Mouse (Mus musculus) MEL (cell line): ENCODE data around the gene Spata21. TPM values are rescaled to one million over a fixed set of nuclear protein-coding genes. Genes with fewer than 3 reads are reported as not detected.

Experiments
- DNase-seq: peaks from one replicate; pipeline ENCODE4 v3.0.0; 2011; ENCODE audit warnings: low read depth, low spot score
- H3K27ac ChIP-seq: 2 replicates; pipeline ENCODE4 v1.5.1; 2012; ENCODE audit warnings: low read depth, mild to moderate bottlenecking, control low read depth, low read length, moderate library complexity; ENCODE audit not compliant: control insufficient read depth
- H3K27me3 ChIP-seq, 2 experiments: fragments of 150-350 bp in 1 of 2; sonication (generic) in 1 of 2; 2 replicates each; pipeline ENCODE4 v1.6.1; 2012; ENCODE audit warnings: low read length in 2 of 2, mild to moderate bottlenecking in 2 of 2, improper control_type of control experiment in 1 of 2, moderate library complexity in 1 of 2; ENCODE audit not compliant: insufficient read depth in 2 of 2, control insufficient read depth in 1 of 2
- H3K36me3 ChIP-seq, 2 experiments: 2 replicates each; pipeline ENCODE4 v1.6.1; 2012 to 2014; ENCODE audit warnings: low read length in 2 of 2, improper control_type of control experiment in 1 of 2, inconsistent platforms in 1 of 2, mild to moderate bottlenecking in 1 of 2; ENCODE audit not compliant: insufficient read depth in 2 of 2, control insufficient read depth in 1 of 2
- H3K4me1 ChIP-seq, 2 experiments: fragments of 150-350 bp in 1 of 2; sonication (generic) in 1 of 2; 2 replicates each; pipeline ENCODE4 v1.6.1; 2012; ENCODE audit warnings: low read length in 2 of 2, improper control_type of control experiment in 1 of 2, mild to moderate bottlenecking in 1 of 2; ENCODE audit not compliant: insufficient read depth in 2 of 2, control insufficient read depth in 1 of 2
- H3K4me3 ChIP-seq, 2 experiments: fragments of 150-350 bp in 1 of 2; sonication (generic) in 1 of 2; 2 replicates each; pipeline ENCODE4 v1.5.1; 2012; ENCODE audit warnings: low read depth in 2 of 2, low read length in 2 of 2, mild to moderate bottlenecking in 2 of 2, moderate library complexity in 2 of 2, control low read depth in 1 of 2, improper control_type of control experiment in 1 of 2; ENCODE audit not compliant: control insufficient read depth in 1 of 2, insufficient read depth in 1 of 2
- H3K79me2 ChIP-seq: 2 replicates; pipeline ENCODE4 v1.6.1; 2012; ENCODE audit warnings: mild to moderate bottlenecking, low read length, moderate library complexity; ENCODE audit not compliant: control insufficient read depth, poor library complexity, insufficient read depth
- H3K9ac ChIP-seq: 2 replicates; pipeline ENCODE4 v1.6.1; 2012; ENCODE audit warnings: low read depth, mild to moderate bottlenecking, control low read depth, low read length, moderate library complexity; ENCODE audit not compliant: control insufficient read depth, poor library complexity, severe bottlenecking
- H3K9me3 ChIP-seq: fragments of 150-350 bp; sonication (generic); replicated peaks from 2 replicates; pipeline ENCODE4 v1.6.1; 2012; ENCODE audit warnings: mild to moderate bottlenecking, low read length, improper control_type of control experiment, moderate library complexity; ENCODE audit not compliant: insufficient read depth
- BHLHE40 ChIP-seq: IDR thresholded peaks from 2 replicates; pipeline ENCODE4 v1.6.1; 2012; ENCODE audit warnings: low read depth, mild to moderate bottlenecking, inconsistent platforms, low read length, improper control_type of control experiment, borderline replicate concordance
- CHD1 ChIP-seq: IDR thresholded peaks from 2 replicates; pipeline ENCODE4 v1.6.1; 2012; ENCODE audit warnings: low read depth, mild to moderate bottlenecking, inconsistent platforms, low read length, improper control_type of control experiment
- CHD2 ChIP-seq: IDR thresholded peaks from 2 replicates; pipeline ENCODE4 v1.6.1; 2011; ENCODE audit warnings: low read length, improper control_type of control experiment
- CTCF ChIP-seq, 3 experiments: IDR thresholded peaks in 2 of 3; conservative IDR thresholded peaks in 1 of 3; 2 replicates each; pipeline ENCODE4 v1.5.1; 2011 to 2012; ENCODE audit warnings: low read length in 3 of 3, low read depth in 2 of 3, mild to moderate bottlenecking in 2 of 3, improper control_type of control experiment in 1 of 3, inconsistent platforms in 1 of 3, mixed read lengths in 1 of 3, moderate library complexity in 1 of 3; ENCODE audit not compliant: control insufficient read depth in 1 of 3, insufficient read depth in 1 of 3, poor library complexity in 1 of 3, severe bottlenecking in 1 of 3
- E2F4 ChIP-seq: IDR thresholded peaks from 2 replicates; pipeline ENCODE4 v1.6.1; 2011; ENCODE audit warnings: low read depth, low read length, improper control_type of control experiment, borderline replicate concordance
- ELF1 ChIP-seq: IDR thresholded peaks from 2 replicates; pipeline ENCODE4 v1.6.1; 2014; ENCODE audit warnings: low read depth, mild to moderate bottlenecking, inconsistent platforms, low read length, improper control_type of control experiment, moderate library complexity
- EP300 ChIP-seq, 2 experiments: IDR thresholded peaks; 2 replicates each; pipeline ENCODE4 v1.6.1; 2011; ENCODE audit warnings: improper control_type of control experiment in 2 of 2, low read length in 2 of 2, low read depth in 1 of 2, mild to moderate bottlenecking in 1 of 2
- ETS1 ChIP-seq: IDR thresholded peaks from 2 replicates; pipeline ENCODE4 v1.6.1; 2012; ENCODE audit warnings: low read depth, mild to moderate bottlenecking, inconsistent platforms, low read length, improper control_type of control experiment, moderate library complexity
- GATA1 ChIP-seq: IDR thresholded peaks from 2 replicates; pipeline ENCODE4 v1.6.1; 2011; ENCODE audit warnings: low read depth, low read length, improper control_type of control experiment
- HCFC1 ChIP-seq: IDR thresholded peaks from 2 replicates; pipeline ENCODE4 v1.6.1; 2012; ENCODE audit warnings: low read depth, mild to moderate bottlenecking, inconsistent platforms, low read length, improper control_type of control experiment, moderate library complexity
- JUND ChIP-seq: IDR thresholded peaks from 2 replicates; pipeline ENCODE4 v1.6.1; 2011; ENCODE audit warnings: low read depth, mild to moderate bottlenecking, improper control_type of control experiment, low read length
- KAT2A ChIP-seq: conservative IDR thresholded peaks from 2 replicates; pipeline ENCODE4 v1.6.1; 2012; ENCODE audit warnings: low read depth, low read length, improper control_type of control experiment, inconsistent platforms
- MAFK ChIP-seq: IDR thresholded peaks from 2 replicates; pipeline ENCODE4 v1.6.1; 2011; ENCODE audit warnings: low read depth, mild to moderate bottlenecking, low read length, improper control_type of control experiment, borderline replicate concordance
- MAX ChIP-seq: IDR thresholded peaks from 2 replicates; pipeline ENCODE4 v1.6.1; 2011; ENCODE audit warnings: low read length, improper control_type of control experiment
- MAZ ChIP-seq: IDR thresholded peaks from 2 replicates; pipeline ENCODE4 v1.6.1; 2012; ENCODE audit warnings: low read depth, mild to moderate bottlenecking, inconsistent platforms, low read length, improper control_type of control experiment
- MEF2A ChIP-seq: IDR thresholded peaks from 2 replicates; pipeline ENCODE4 v1.6.1; 2014; ENCODE audit warnings: low read depth, mild to moderate bottlenecking, inconsistent platforms, low read length, improper control_type of control experiment; ENCODE audit not compliant: poor library complexity, insufficient replicate concordance, severe bottlenecking; ENCODE audit errors: extremely low read depth
- MXI1 ChIP-seq: IDR thresholded peaks from 2 replicates; pipeline ENCODE4 v1.6.1; 2011; ENCODE audit warnings: mild to moderate bottlenecking, low read depth, low read length, improper control_type of control experiment
- MYB ChIP-seq: IDR thresholded peaks from 2 replicates; pipeline ENCODE4 v1.6.1; 2011; ENCODE audit warnings: mild to moderate bottlenecking, low read depth, low read length, improper control_type of control experiment
- NELFE ChIP-seq: IDR thresholded peaks from 2 replicates; pipeline ENCODE4 v1.6.1; 2011; ENCODE audit warnings: low read depth, low read length, improper control_type of control experiment
- NRF1 ChIP-seq: IDR thresholded peaks from 2 replicates; pipeline ENCODE4 v1.6.1; 2014; ENCODE audit warnings: low read depth, mild to moderate bottlenecking, inconsistent platforms, low read length, improper control_type of control experiment, moderate library complexity; ENCODE audit not compliant: poor library complexity, insufficient read depth, severe bottlenecking
- POLR2A ChIP-seq, 2 experiments: IDR thresholded peaks; 2 replicates each; pipeline ENCODE4 v1.6.1; 2011 to 2012; ENCODE audit warnings: low read length in 2 of 2, mild to moderate bottlenecking in 2 of 2, control low read depth in 1 of 2, improper control_type of control experiment in 1 of 2, low read depth in 1 of 2, moderate library complexity in 1 of 2; ENCODE audit not compliant: control insufficient read depth in 1 of 2, insufficient read depth in 1 of 2, poor library complexity in 1 of 2
- POLR2AphosphoS2 ChIP-seq: IDR thresholded peaks from 2 replicates; pipeline ENCODE4 v1.6.1; 2011; ENCODE audit warnings: low read length, improper control_type of control experiment
- POLR2AphosphoS5 ChIP-seq: IDR thresholded peaks from 2 replicates; pipeline ENCODE4 v1.6.1; 2012; ENCODE audit warnings: low read depth, borderline replicate concordance, mild to moderate bottlenecking, inconsistent platforms, low read length, moderate library complexity, mixed read lengths
- TBP ChIP-seq: IDR thresholded peaks from 2 replicates; pipeline ENCODE4 v1.8.0; 2011; ENCODE audit warnings: low read depth, low read length, improper control_type of control experiment
- TCF12 ChIP-seq: IDR thresholded peaks from 2 replicates; pipeline ENCODE4 v1.6.1; 2014; ENCODE audit warnings: low read depth, mild to moderate bottlenecking, inconsistent platforms, low read length, improper control_type of control experiment, moderate library complexity
- UBTF ChIP-seq: IDR thresholded peaks from 2 replicates; pipeline ENCODE4 v1.6.1; 2012; ENCODE audit warnings: low read depth, mild to moderate bottlenecking, inconsistent platforms, low read length, improper control_type of control experiment, moderate library complexity, borderline replicate concordance; ENCODE audit not compliant: insufficient read depth
- USF1 ChIP-seq: IDR thresholded peaks from 2 replicates; pipeline ENCODE4 v1.6.1; 2014; ENCODE audit warnings: low read depth, mild to moderate bottlenecking, inconsistent platforms, low read length, improper control_type of control experiment, moderate library complexity
- ZMIZ1 ChIP-seq: IDR thresholded peaks from 2 replicates; pipeline ENCODE4 v1.6.1; 2012; ENCODE audit warnings: low read depth, mild to moderate bottlenecking, inconsistent platforms, low read length, improper control_type of control experiment, moderate library complexity
- ZNF384 ChIP-seq: IDR thresholded peaks from 2 replicates; pipeline ENCODE4 v1.6.1; 2012; ENCODE audit warnings: low read depth, mild to moderate bottlenecking, inconsistent platforms, low read length, improper control_type of control experiment
- polyA plus RNA-seq, 2 experiments: library from polyadenylated mRNA; stranded (reverse) in 1 of 2; unstranded in 1 of 2; fragments of >175 nt in 1 of 2; fragments of >200 nt in 1 of 2; gene quantifications; 2 replicates each; pipeline versions ENCODE4 v1.2.1 to v1.2.4; 2012; ENCODE audit warnings: low replicate concordance in 2 of 2, low read depth in 1 of 2; ENCODE audit not compliant: insufficient read length in 2 of 2, insufficient read depth in 1 of 2, missing spikeins in 1 of 2
- total RNA-seq: library from RNA; depleted of rRNA; stranded (reverse); fragments of 300-350 nt; gene quantifications from 2 replicates; pipeline ENCODE4 v1.2.3, GENCODE M21; 2012

Gene Spata21
- total and polyA plus RNA-seq, 3 experiments = not detected

DNA sequence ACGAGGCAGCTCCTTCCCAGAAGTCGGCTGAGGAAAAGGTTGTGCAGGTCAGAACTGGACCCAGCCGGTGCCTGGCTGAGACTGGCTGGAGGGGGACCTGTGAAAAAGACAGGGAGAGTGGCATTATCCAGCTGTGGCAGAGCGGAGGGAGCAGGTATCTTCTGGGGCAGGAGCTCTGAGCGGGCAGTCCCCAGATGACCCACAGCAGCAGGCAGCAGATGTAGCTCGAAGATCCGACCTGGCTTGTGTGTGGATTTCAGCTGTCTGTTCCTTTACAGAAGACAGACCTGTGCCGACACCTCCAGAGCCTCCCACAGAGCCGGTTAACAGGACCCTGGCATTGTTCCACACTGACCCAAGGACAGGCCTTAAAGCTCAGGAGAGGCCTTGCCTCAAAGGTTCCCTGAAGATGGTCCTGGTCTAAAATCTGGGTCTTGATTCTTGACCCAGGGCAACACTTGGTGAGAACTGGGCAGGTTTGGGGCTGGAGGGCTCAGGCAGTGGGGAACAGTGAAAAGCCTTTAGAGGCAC lies 20.6 kb upstream of the Spata21 start:
- Histone ChIP-seq H3K9me3 (no peaks in the 10 kb centered on the region), H3K4me1 (peaks cover 0 to 12% of the 10 kb centered on the region in 2 experiments; a peak in 2 of 4 replicates), H3K27me3 (no peaks in the 10 kb centered on the region), H3K4me3 (no peak overlapping the region), H3K36me3 (peaks cover 0 to 6% of the 10 kb centered on the region in 2 experiments; a peak in 2 of 4 replicates), H3K27ac (no peak overlapping the region), H3K9ac (no peak overlapping the region), H3K79me2 (no peaks in the 10 kb centered on the region)
- DNase-seq = no peak
- no peak for TF ChIP-seq UBTF
- TF ChIP-seq E2F4 = no peak
- TF ChIP-seq CHD1 = no peak
- TF ChIP-seq MEF2A = no peak
- no peak for TF ChIP-seq JUND
- TF ChIP-seq TCF12 = no peak
- no peak for TF ChIP-seq ETS1
- no peak for TF ChIP-seq MAZ
- TF ChIP-seq ZNF384 = no peak
- no peak for TF ChIP-seq CHD2
- TF ChIP-seq CTCF (IDR thresholded peaks at IDR 0.05 in 2 of 3, conservative IDR thresholded peaks at IDR 0.05 in 1 of 3; ENCODE audit: control insufficient read depth in 1 of 3, insufficient read depth in 1 of 3, low read depth in 2 of 3, low read length in 3 of 3, poor library complexity in 1 of 3, severe bottlenecking in 1 of 3) = no peak
- no peak for TF ChIP-seq MYB
- no peak for TF ChIP-seq NRF1
- TF ChIP-seq MAX = no peak

DNA sequence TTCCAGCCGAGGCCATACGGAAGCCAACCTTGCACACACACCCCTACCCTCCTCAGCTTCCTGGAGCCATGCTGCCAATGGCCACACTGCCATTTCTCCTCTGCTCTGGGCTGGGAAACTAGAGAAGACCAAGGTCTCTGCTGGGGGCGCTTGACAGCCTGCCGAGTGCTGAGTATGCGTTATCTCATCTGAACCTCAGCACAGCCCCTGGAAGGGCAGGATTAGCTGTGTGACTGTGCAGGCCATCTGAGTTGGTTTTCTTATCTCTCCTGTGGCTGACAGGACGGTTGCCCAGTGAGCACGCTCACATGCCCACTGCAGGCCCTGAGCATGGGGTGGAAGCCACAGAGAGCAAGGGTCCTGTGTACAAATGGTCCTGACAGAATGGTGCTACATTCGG lies 19.5 kb upstream of the Spata21 start:
- Histone ChIP-seq H3K27ac (peak overlapping the region; percentile 27; the same call in 1 of the 2 replicates), H3K27me3 (no peaks in the 10 kb centered on the region), H3K4me3 (no peak overlapping the region), H3K4me1 (peaks cover 0 to 18% of the 10 kb centered on the region in 2 experiments; a peak in 3 of 4 replicates), H3K9me3 (no peaks in the 10 kb centered on the region), H3K79me2 (peaks cover 4% of the 10 kb centered on the region; the same call in 1 of the 2 replicates), H3K9ac (no peak overlapping the region), H3K36me3 (peaks cover 2 to 11% of the 10 kb centered on the region in 2 experiments; a peak in 3 of 4 replicates)
- peak; percentile 56 for DNase-seq
- TF ChIP-seq ZNF384 (no peak), EP300 (IDR thresholded peaks at IDR 0.05; ENCODE audit: low read depth in 1 of 2, low read length in 2 of 2) (peak; percentile 33 to 72; a peak in 2 of 4 replicates), MEF2A (no peak), UBTF (no peak), NELFE (no peak), POLR2A (IDR thresholded peaks at IDR 0.05; ENCODE audit: control insufficient read depth in 1 of 2, insufficient read depth in 1 of 2, low read depth in 1 of 2, low read length in 2 of 2, poor library complexity in 1 of 2) (no peak), ETS1 (no peak), POLR2AphosphoS2 (no peak), MXI1 (no peak), JUND (no peak), MAZ (no peak), E2F4 (no peak), TCF12 (peak; percentile 41; the same call in 1 of the 2 replicates), NRF1 (no peak), KAT2A (no peak), POLR2AphosphoS5 (no peak), TBP (no peak), MAFK (0 out of 2 replicates have a peak, but pooled peaks have one; percentile 34), ZMIZ1 (no peak), GATA1 (peak; percentile 72), ELF1 (no peak), MYB (no peak), HCFC1 (no peak), USF1 (no peak), BHLHE40 (peak; percentile 57; the same call in 1 of the 2 replicates)
